Mouse (Mus musculus) limb, embryonic 10.5 days (tissue): ENCODE results near the gene Hdac10. TPM values are rescaled to one million over a fixed set of nuclear protein-coding genes. Genes with fewer than 3 reads are reported as not detected.
A peak's percentile ranks its signal among the peaks of the same experiment; 100 is the strongest.

Experiments
- DNase-seq: peaks from one replicate; pipeline ENCODE4 v3.0.0-alpha.2; 2017; ENCODE audit warnings: low spot score
- H3K27ac ChIP-seq: fragments of 300-500 bp; sonication (generic); 2 replicates; pipeline ENCODE4 v1.5.1; 2016; ENCODE audit warnings: mild to moderate bottlenecking
- H3K27me3 ChIP-seq: fragments of 300-500 bp; sonication (generic); 2 replicates; pipeline ENCODE4 v1.6.1; 2016; ENCODE audit warnings: low read depth, mild to moderate bottlenecking; ENCODE audit not compliant: poor library complexity, severe bottlenecking
- H3K36me3 ChIP-seq: fragments of 300-500 bp; sonication (generic); 2 replicates; pipeline ENCODE4 v1.6.1; 2016; ENCODE audit warnings: mild to moderate bottlenecking, moderate library complexity
- H3K4me1 ChIP-seq: fragments of 300-500 bp; sonication (generic); 2 replicates; pipeline ENCODE4 v1.6.1; 2016
- H3K4me3 ChIP-seq: fragments of 300-500 bp; sonication (generic); 2 replicates; pipeline ENCODE4 v1.5.1; 2016; ENCODE audit warnings: mild to moderate bottlenecking, moderate library complexity
- H3K9me3 ChIP-seq: fragments of 300-500 bp; sonication (generic); replicated peaks from 2 replicates; pipeline ENCODE4 v1.6.1; 2016; ENCODE audit warnings: mild to moderate bottlenecking
- WGBS: fragments of 180-500 bp; shearing (Covaris S2); methylation state at CpG from one replicate; pipeline ENCODE4 v1.1.7; 2016; 5-methylcytosine and 5-hydroxymethylcytosine counted together
- polyA plus RNA-seq: library from polyadenylated mRNA; unstranded; fragments of >200 nt; fragmentation: Nextera tagmentation; extraction: Ambion mirVana; gene quantifications from 2 replicates; pipeline ENCODE4 v1.2.1, GENCODE M21; 2016

Hdac10 gene
- polyA plus RNA-seq, 1 experiment from 2014 or later, result 13.0 TPM

DNA sequence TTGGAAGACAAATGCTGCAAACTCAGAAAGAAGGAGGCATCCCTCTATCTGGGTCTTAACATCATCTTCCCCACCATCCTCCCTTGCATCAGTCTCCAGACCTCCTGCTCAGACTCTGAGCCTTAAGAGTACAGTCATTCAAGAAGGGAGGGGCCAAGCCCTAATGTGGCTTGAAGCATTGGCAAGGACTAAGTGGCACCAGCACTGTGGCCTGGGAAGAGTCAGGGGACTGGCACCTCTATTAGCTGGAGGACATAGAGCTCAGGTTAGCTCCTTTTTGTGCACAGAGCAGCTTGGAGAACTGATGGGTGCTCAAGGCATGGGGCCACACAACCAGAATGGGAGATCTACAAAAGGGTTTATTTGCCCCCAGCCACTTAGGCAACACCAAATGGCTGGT lies 1.7 kb upstream of the Hdac10 start:
- DNase-seq, result no peak
- H3K27me3 ChIP-seq, result no peaks in the 10 kb centered on the region
- no peak overlapping the region for H3K4me3 ChIP-seq
- H3K9me3 ChIP-seq, result no peaks in the 10 kb centered on the region
- H3K4me1 ChIP-seq, result peaks cover 19% of the 10 kb centered on the region
- no peak overlapping the region for H3K27ac ChIP-seq
- H3K36me3 ChIP-seq, result peaks cover 49% of the 10 kb centered on the region

DNA sequence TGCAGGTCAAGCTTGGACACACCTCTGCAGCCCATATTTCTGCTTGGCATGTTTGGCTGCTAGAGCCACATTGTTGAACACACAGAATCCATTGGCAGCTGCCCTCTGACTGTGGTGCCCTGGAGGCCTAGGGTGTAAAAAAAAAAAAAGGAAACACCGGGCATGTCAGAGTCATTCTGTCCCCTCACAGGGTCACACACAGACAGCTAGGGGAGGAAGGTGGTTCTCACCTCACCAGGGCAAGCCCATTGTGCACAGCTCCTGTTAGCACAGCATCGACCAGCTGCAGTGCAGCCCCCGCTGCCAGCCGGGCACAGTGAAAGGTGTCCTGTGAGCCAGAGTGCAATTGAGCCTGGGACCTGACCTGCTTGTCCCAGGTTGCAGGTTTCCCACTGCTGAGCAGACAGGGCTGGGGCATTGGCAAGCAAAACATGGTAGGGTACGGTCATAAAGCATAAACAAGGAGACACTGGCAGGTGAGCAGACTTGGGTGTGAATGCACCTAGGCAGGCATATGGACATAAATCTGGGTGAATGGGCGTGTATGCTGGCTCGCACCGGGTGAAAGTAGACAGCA lies 1.0 kb downstream of the Hdac10 start:
- Histone ChIP-seq H3K9me3 (no peaks in the 10 kb centered on the region), H3K4me1 (peaks cover 28% of the 10 kb centered on the region), H3K27me3 (no peaks in the 10 kb centered on the region), H3K36me3 (peaks cover 38% of the 10 kb centered on the region), H3K4me3 (peak overlapping the region; percentile 71), H3K27ac (peak overlapping the region; percentile 89)
- 86% methylated on average over 8 of the region's 8 CpGs for WGBS
- no peak for DNase-seq

DNA sequence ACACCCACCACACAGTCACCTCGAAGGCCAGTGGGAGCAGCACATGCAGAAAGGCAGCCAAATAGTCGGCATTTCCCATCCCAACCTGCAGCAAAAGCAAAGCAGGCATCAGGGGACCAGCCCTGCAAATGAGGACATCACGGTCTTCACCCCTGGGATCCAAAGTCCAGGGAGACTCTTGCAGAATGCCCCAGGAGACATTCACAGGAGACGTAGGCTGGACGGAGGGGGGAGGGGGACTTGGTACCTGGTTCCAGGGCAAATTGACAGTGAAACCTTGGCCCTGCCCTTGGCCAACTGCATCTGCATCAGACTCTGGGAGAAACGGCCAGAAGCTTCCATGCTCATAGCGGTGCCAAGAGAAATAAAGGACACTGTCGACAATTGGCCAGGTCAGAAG lies 1.9 kb downstream of the Hdac10 start:
- H3K9me3 ChIP-seq, result no peaks in the 10 kb centered on the region
- no peaks in the 10 kb centered on the region for H3K27me3 ChIP-seq
- H3K36me3 ChIP-seq, result peaks cover 30% of the 10 kb centered on the region
- no peak for DNase-seq
- H3K4me3 ChIP-seq, result no peak overlapping the region
- 91% methylated on average over 8 of the region's 8 CpGs for WGBS
- H3K4me1 ChIP-seq, result peaks cover 37% of the 10 kb centered on the region
- no peak overlapping the region for H3K27ac ChIP-seq

DNA sequence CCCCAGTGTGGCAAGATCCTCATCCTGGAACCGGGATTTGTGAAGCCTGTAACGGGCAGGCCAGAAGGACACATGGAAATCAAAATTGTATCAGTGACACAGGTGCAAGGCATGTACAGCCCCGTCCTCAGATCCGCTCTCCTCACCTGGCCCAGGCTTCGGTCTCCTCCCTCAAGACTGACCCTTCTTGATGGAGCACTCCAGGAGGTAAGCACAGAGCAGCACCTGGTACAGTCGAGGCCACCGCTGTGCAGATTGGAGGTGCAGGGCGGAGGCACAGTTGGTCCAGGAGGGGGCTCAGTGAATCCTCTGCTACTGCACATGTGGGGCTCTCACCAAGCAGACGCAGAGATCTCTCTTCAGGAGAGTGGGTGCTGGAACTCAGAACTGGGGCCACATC lies 3.1 kb downstream of the Hdac10 start:
- Histone ChIP-seq H3K9me3 (no peaks in the 10 kb centered on the region), H3K4me1 (peaks cover 49% of the 10 kb centered on the region), H3K4me3 (no peak overlapping the region), H3K36me3 (peaks cover 25% of the 10 kb centered on the region), H3K27ac (no peak overlapping the region), H3K27me3 (no peaks in the 10 kb centered on the region)
- no peak for DNase-seq
- WGBS, result 94% methylated on average over 9 of the region's 9 CpGs

DNA sequence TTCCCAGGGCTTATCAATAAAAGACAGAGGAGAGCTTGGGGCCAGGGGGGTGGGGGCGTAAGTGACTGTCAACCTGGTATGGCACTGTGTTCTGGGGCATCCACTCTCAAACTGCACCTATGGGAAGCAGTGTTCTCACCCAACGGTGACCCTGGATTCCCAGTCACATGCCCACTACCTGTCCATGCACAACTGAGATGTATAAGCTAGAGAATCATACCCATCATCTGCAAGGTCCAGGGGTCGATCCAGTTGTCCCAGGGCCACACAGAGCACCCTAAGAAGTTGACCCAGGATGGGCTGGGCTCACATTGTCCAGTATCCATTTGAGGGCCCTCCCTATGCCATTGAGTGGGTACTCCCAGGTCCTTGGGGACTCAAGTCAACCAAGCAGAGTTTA lies 4.2 kb downstream of the Hdac10 start:
- H3K36me3 ChIP-seq, result peaks cover 28% of the 10 kb centered on the region
- no peak overlapping the region for H3K4me3 ChIP-seq
- peaks cover 56% of the 10 kb centered on the region for H3K4me1 ChIP-seq
- H3K9me3 ChIP-seq, result no peaks in the 10 kb centered on the region
- no peak overlapping the region for H3K27ac ChIP-seq
- H3K27me3 ChIP-seq, result no peaks in the 10 kb centered on the region
- DNase-seq, result no peak
- WGBS, result 98% methylated on average over 3 of the region's 3 CpGs

DNA sequence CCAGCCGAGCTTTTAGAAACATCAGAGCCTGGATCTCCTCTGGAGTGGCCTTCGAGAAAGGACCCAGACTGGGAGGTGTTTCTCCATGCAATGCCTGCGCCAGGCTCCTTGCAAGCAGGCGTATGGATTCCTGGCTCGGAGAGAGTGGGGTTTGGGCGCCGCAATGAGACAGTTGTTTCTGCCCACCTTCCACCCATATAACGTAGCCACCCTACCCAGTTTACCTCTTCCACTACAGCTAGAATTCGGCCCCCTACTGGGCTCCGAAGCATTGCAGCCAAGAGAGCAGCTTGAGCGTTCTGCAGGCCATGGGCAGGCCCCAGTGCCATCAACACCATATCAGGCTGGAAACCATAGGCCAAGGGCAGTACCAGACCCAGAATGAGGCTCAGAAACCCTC lies 4.9 kb downstream of the Hdac10 start:
- WGBS, result 39% methylated on average over 11 of the region's 11 CpGs
- no peaks in the 10 kb centered on the region for H3K27me3 ChIP-seq
- DNase-seq, result peak; percentile 53
- peak overlapping the region; percentile 82 for H3K4me3 ChIP-seq
- peaks cover 34% of the 10 kb centered on the region for H3K36me3 ChIP-seq
- peaks cover 51% of the 10 kb centered on the region for H3K4me1 ChIP-seq
- H3K27ac ChIP-seq, result peak overlapping the region; percentile 87
- no peaks in the 10 kb centered on the region for H3K9me3 ChIP-seq

DNA sequence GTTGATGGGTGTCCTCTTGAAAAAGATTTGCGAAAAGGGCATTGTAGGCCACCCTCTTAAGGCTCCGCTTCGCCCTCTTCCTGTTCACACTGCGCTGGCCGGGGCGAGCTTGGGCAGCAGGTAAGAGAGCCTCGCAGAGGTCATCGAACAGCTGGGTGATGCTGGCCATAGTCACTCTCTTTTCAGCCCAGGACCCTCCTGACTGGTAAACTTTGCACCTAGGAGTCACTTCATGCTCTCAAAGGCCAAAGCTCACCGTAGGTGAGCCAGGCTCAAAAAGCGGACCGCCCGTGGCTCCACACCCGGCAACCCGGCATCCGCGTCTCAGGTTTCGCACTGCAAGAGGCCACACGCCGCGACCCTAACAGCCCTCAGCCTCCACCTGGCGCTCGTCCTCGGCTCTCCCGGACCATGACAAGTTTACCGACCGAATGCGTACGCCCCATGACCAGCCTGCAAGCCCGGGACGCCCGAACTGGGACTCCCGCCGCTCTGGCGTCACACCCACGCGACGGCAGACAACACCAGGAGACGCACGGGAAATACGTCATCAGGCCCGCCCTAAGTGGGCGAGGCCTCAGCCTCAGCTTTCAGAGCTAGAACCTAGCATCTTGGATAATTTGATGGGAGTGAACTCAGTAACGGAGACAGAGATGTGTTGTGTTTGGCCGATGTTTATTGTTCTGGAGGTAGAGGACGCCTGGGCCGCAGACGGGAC lies 5.7 kb downstream of the Hdac10 start, which contains the start of gene Tubgcp6:
Gene Tubgcp6, minus strand, starts transcription at position 464 of the 718 bp plus-strand sequence.
- no peaks in the 10 kb centered on the region for H3K27me3 ChIP-seq
- 1% methylated on average over 47 of the region's 47 CpGs for WGBS
- no peaks in the 10 kb centered on the region for H3K9me3 ChIP-seq
- H3K4me1 ChIP-seq, result peaks cover 43% of the 10 kb centered on the region
- peak within 1 kb of the TSS; percentile 87 for H3K27ac ChIP-seq
- peaks cover 42% of the 10 kb centered on the region for H3K36me3 ChIP-seq
- DNase-seq, result peak; percentile 97
- H3K4me3 ChIP-seq, result peak within 1 kb of the TSS; percentile 82

DNA sequence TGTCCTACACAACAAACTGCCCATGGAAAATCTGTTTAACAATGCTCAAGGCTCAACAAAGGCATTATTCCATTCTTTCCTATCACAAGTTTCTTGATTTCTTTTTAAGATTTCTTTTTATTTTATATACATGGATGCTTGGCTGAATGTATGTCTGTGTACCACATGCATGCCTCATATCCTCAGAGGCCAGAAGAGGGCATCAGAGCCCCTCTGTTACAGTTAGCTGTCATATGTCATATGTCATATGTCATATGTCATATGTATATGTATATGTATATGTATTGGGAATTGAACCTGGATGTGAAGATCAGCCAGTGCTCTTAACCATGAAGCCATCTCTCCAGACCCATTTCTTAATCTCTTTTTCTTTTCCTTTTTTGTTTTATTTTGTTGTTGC lies 10.5 kb downstream of the Hdac10 start:
- Histone ChIP-seq H3K27me3 (no peaks in the 10 kb centered on the region), H3K27ac (no peak overlapping the region), H3K9me3 (no peaks in the 10 kb centered on the region), H3K36me3 (peaks cover 77% of the 10 kb centered on the region), H3K4me3 (no peak overlapping the region), H3K4me1 (peaks cover 29% of the 10 kb centered on the region)
- no peak for DNase-seq

DNA sequence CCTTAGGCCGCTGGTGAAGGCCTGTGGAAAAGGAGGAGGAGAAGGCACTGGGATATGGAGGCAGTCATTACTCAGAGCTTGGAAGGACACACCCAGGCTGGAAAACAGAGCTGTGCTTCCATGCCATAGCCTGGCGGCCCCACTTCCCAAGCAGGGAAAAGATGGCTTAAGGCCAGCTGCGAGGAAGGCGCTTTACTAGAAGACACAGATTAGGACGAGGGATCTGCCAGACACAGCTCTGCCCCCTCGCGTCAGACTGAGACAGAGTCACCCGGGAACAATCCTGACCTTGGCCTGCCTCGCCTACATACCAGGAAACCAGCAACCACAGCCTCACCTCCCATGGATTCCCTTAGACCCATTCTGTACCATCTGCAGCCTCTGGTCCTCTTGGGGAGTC lies 18.4 kb downstream of the Hdac10 start:
- WGBS, result 86% methylated on average over 9 of the region's 9 CpGs
- Histone ChIP-seq H3K9me3 (no peaks in the 10 kb centered on the region), H3K27ac (no peak overlapping the region), H3K4me3 (no peak overlapping the region), H3K27me3 (no peaks in the 10 kb centered on the region), H3K36me3 (peaks cover 98% of the 10 kb centered on the region), H3K4me1 (no peaks in the 10 kb centered on the region)
- DNase-seq, result no peak

DNA sequence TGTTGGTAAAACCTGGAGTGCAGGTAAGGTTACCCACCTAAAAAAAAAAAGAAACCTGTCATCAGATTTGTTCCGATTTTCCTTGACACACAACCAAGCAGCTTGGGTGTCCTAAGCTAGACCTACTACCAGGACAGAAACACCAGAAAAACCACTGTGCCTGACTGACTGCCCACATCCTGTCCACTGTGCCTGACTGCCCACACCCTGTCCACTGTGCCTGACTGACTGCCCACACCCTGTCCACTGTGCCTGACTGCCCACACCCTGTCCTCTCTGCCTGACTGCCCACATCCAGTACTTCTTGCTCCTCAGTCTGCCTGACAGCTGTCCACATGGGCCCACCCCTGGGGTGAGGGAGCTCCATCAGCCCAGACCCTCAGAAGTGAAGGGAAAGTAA lies 21.5 kb downstream of the Hdac10 start:
- H3K4me1 ChIP-seq, result no peaks in the 10 kb centered on the region
- no peaks in the 10 kb centered on the region for H3K9me3 ChIP-seq
- no peak overlapping the region for H3K4me3 ChIP-seq
- no peak for DNase-seq
- no peak overlapping the region for H3K27ac ChIP-seq
- H3K27me3 ChIP-seq, result no peaks in the 10 kb centered on the region
- 97% methylated on average over 1 of the region's 1 CpGs for WGBS
- H3K36me3 ChIP-seq, result peaks cover 100% of the 10 kb centered on the region

DNA sequence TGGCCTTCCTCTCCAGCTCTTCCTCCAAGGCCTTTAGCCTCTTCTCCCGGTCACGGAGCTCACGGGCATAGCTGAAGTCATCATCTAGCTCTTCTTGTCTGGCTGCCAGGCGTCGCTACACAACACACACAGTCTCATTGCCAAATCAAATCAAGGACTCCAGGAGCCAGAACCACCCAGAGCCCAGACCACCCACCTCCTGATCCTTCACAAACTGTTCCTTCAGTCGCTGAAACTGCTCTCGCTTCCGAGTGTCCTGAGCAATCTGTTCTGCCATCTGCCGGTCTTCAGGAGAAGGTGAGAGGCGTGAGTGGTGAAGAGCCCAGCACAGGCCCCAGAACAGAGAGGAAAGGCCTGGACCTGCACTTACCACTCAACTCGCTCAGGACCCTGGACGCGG lies 22.4 kb downstream of the Hdac10 start:
- peaks cover 100% of the 10 kb centered on the region for H3K36me3 ChIP-seq

DNA sequence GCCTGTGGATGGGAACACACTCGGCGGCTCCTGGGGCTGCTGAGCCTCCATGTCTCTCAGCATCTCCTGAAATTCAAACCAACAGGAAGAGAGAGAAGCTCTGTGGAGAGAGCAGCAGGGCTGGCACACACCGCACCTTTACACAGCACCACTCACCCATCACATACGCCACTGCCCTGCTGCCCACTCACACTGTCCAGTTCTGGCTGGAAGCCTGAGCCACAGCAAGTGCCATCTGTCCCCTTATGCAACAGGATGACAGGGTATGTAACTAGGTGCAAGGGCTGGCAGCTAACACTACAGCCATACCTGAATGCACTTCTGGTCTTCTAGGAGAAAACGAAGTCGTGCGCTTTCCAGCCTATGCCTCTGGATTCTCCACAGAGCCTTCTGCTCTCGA lies 24.1 kb downstream of the Hdac10 start:
- Histone ChIP-seq H3K4me1 (no peaks in the 10 kb centered on the region), H3K9me3 (no peaks in the 10 kb centered on the region), H3K27me3 (no peaks in the 10 kb centered on the region), H3K4me3 (no peak overlapping the region), H3K36me3 (peaks cover 100% of the 10 kb centered on the region), H3K27ac (no peak overlapping the region)
- no peak for DNase-seq
- 96% methylated on average over 8 of the region's 8 CpGs for WGBS

More for the DNA sequence above, 22.4 kb downstream of the Hdac10 start:
- Histone ChIP-seq H3K27me3 (no peaks in the 10 kb centered on the region), H3K4me1 (no peaks in the 10 kb centered on the region), H3K4me3 (no peak overlapping the region), H3K27ac (no peak overlapping the region), H3K9me3 (no peaks in the 10 kb centered on the region)
- 92% methylated on average over 13 of the region's 13 CpGs for WGBS
- DNase-seq, result no peak

DNA sequence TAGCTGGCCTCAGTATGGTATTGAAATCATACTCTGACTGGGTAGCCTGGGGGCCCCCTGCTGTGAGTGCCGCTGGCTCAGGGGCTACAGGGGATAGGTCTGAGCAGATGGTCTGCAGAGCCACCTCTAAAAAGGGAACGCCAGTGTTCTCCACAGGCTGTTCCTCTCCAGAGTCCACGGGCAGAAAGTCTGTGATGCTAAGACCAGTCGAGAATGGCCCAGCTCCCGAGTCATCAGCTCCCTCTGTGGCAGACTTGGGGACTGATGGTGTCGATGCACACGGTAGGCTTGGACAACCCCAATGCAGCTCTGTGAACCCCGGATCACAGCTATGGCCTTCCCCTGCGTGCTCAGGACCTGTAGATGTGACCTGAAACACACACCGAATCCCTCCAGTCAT lies 24.6 kb downstream of the Hdac10 start:
- WGBS, result 90% methylated on average over 10 of the region's 10 CpGs
- peaks cover 100% of the 10 kb centered on the region for H3K36me3 ChIP-seq

More for the DNA sequence above, 24.6 kb downstream of the Hdac10 start:
- Histone ChIP-seq H3K9me3 (no peaks in the 10 kb centered on the region), H3K4me1 (no peaks in the 10 kb centered on the region), H3K4me3 (no peak overlapping the region), H3K27ac (no peak overlapping the region), H3K27me3 (no peaks in the 10 kb centered on the region)
- DNase-seq, result no peak
